Mouse (Mus musculus) bone marrow, adult 2 months (tissue): ENCODE data around the gene Prpf3.
"Not testable (repeated sequence)": the region's sequence is repeated elsewhere in the genome, so short reads cannot be mapped to it uniquely, and the experiment has no call there.

ENCODE experiments used
- CTCF ChIP-seq: fragments of 200-500 bp; IDR thresholded peaks from 2 replicates; pipeline ENCODE4 v1.5.1; 2011; ENCODE audit warnings: low read length, control low read depth; ENCODE audit not compliant: control insufficient read depth, insufficient read depth
- POLR2A ChIP-seq: fragments of 200-500 bp; IDR thresholded peaks from 2 replicates; pipeline ENCODE4 v1.6.1; 2011; ENCODE audit warnings: low read depth, mild to moderate bottlenecking, control low read depth, low read length, borderline replicate concordance; ENCODE audit not compliant: control insufficient read depth

DNA sequence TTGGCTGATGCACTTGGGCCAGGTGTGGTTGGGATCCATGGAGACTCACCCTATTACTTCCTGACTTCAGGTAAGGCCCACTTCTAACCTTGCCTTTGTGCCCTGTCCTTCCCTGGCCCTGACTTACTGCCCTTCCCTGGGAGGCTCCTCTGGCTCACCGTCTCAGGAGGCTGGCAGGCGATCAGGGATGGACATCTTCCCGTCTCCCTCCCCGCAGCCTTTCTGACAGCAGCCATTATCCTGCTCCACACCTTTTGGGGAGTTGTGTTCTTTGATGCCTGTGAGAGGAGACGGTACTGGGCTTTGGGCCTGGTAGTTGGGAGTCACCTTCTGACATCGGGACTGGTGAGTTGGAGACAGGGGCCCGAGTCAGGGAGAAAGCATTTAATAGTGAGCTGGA lies 39.8 kb upstream of the Prpf3 start:
- TF ChIP-seq CTCF, POLR2A: not testable (repeated sequence)
